Mouse (Mus musculus) liver, embryonic 13.5 days (tissue): ENCODE measurements around the gene Lrrc3. TPM values are rescaled to one million over a fixed set of nuclear protein-coding genes. Genes with fewer than 3 reads are reported as not detected.

Experiments used
- ATAC-seq: fragments of 200-750 bp; cut with Nextera tagmentation; 2 replicates; pipeline ENCODE4 v1.8.0; 2017; ENCODE audit warnings: low read depth, mild to moderate bottlenecking, moderate number of reproducible peaks, moderate library complexity
- DNase-seq: peaks from one replicate; pipeline ENCODE4 v3.0.0; 2022
- H3K27ac ChIP-seq: fragments of 300-500 bp; sonication (generic); 2 replicates; pipeline ENCODE4 v1.5.1; 2015; ENCODE audit warnings: moderate library complexity, mild to moderate bottlenecking, inconsistent platforms
- H3K27me3 ChIP-seq: fragments of 300-500 bp; sonication (generic); 2 replicates; pipeline ENCODE4 v1.6.1; 2015; ENCODE audit warnings: mild to moderate bottlenecking, inconsistent platforms
- H3K36me3 ChIP-seq: fragments of 300-500 bp; sonication (generic); 2 replicates; pipeline ENCODE4 v1.6.1; 2015; ENCODE audit warnings: mild to moderate bottlenecking, inconsistent platforms
- H3K4me1 ChIP-seq: fragments of 300-500 bp; sonication (generic); replicated peaks from 2 replicates; pipeline ENCODE4 v1.6.1; 2015; ENCODE audit warnings: inconsistent platforms
- H3K4me2 ChIP-seq: fragments of 300-500 bp; sonication (generic); 2 replicates; pipeline ENCODE4 v1.6.1; 2015; ENCODE audit warnings: inconsistent platforms, mild to moderate bottlenecking, moderate library complexity
- H3K4me3 ChIP-seq: fragments of 300-500 bp; sonication (generic); replicated peaks from 2 replicates; pipeline ENCODE4 v1.5.1; 2015; ENCODE audit warnings: mild to moderate bottlenecking, inconsistent platforms
- H3K9ac ChIP-seq: fragments of 300-500 bp; sonication (generic); 2 replicates; pipeline ENCODE4 v1.6.1; 2015; ENCODE audit warnings: mild to moderate bottlenecking, inconsistent platforms
- H3K9me3 ChIP-seq: fragments of 300-500 bp; sonication (generic); replicated peaks from 2 replicates; pipeline ENCODE4 v1.6.1; 2016; ENCODE audit warnings: inconsistent platforms
- WGBS: fragments of 180-500 bp; shearing (Covaris S2); methylation state at CpG from one replicate; pipeline ENCODE4 v1.1.7; 2015; ENCODE audit not compliant: insufficient replicate concordance; 5-methylcytosine and 5-hydroxymethylcytosine counted together
- polyA plus RNA-seq: library from polyadenylated mRNA; unstranded; fragments of >200 nt; fragmentation: Nextera tagmentation; extraction: Ambion mirVana; gene quantifications from 2 replicates; pipeline ENCODE4 v1.2.1, GENCODE M21; 2015

Gene Lrrc3
- polyA plus RNA-seq, 1 experiment from 2014 or later: 8.6 TPM

GRCm38 (mm10) chr10:77901871-77902210 lies 495 bp downstream of the Lrrc3 start:
- peaks cover 17% of the 10 kb centered on the region for H3K4me1 ChIP-seq
- no peak for DNase-seq
- peak overlapping the region; percentile 53; the same call in 1 of the 2 replicates for H3K27ac ChIP-seq
- H3K4me2 ChIP-seq: peak overlapping the region; percentile 72
- H3K36me3 ChIP-seq: no peaks in the 10 kb centered on the region
- H3K27me3 ChIP-seq: peaks cover 28% of the 10 kb centered on the region
- peak overlapping the region; percentile 65 for H3K9ac ChIP-seq
- 0 out of 2 replicates have a peak, but pooled peaks have one; percentile 8 for ATAC-seq
- peak overlapping the region; percentile 60 for H3K4me3 ChIP-seq
- WGBS: 3% methylated on average over 14 of the region's 14 CpGs
- H3K9me3 ChIP-seq: no peaks in the 10 kb centered on the region

- H3K27me3 ChIP-seq: peaks cover 28% of the 10 kb centered on the region
- H3K9me3 ChIP-seq: no peaks in the 10 kb centered on the region
- DNase-seq (no peak), ATAC-seq (no peak)
- H3K27ac ChIP-seq: peak overlapping the region; percentile 43
- peak overlapping the region; percentile 65; the same call in 1 of the 2 replicates for H3K9ac ChIP-seq
- H3K36me3 ChIP-seq: no peaks in the 10 kb centered on the region
- H3K4me1 ChIP-seq: peaks cover 17% of the 10 kb centered on the region
- peak overlapping the region; percentile 60 for H3K4me3 ChIP-seq
- H3K4me2 ChIP-seq: peak overlapping the region; percentile 72
- 77% methylated on average over 27 of the region's 27 CpGs for WGBS
These were observed 1.2 kb downstream of the Lrrc3 start for GRCm38 (mm10) chr10:77900903-77901818.

- Histone ChIP-seq H3K4me3 (no peak overlapping the region), H3K9me3 (no peaks in the 10 kb centered on the region), H3K36me3 (no peaks in the 10 kb centered on the region), H3K27ac (peak overlapping the region; percentile 43), H3K4me2 (peak overlapping the region; percentile 72), H3K27me3 (peaks cover 28% of the 10 kb centered on the region), H3K4me1 (peaks cover 17% of the 10 kb centered on the region), H3K9ac (no peak overlapping the region)
- peak; percentile 32 for ATAC-seq
- 64% methylated on average over 7 of the region's 7 CpGs for WGBS
- no peak for DNase-seq
These were observed 2.2 kb downstream of the Lrrc3 start for GRCm38 (mm10) chr10:77900126-77900525.

- H3K9ac ChIP-seq: no peak overlapping the region
- DNase-seq (no peak), ATAC-seq (no peak)
- no peaks in the 10 kb centered on the region for H3K9me3 ChIP-seq
- H3K4me3 ChIP-seq: no peak overlapping the region
- H3K27me3 ChIP-seq: peaks cover 1% of the 10 kb centered on the region; the same call in 1 of the 2 replicates
- 61% methylated on average over 5 of the region's 5 CpGs for WGBS
- no peaks in the 10 kb centered on the region for H3K36me3 ChIP-seq
- H3K4me1 ChIP-seq: no peaks in the 10 kb centered on the region
- no peak overlapping the region for H3K27ac ChIP-seq
- no peak overlapping the region for H3K4me2 ChIP-seq
These were observed 6.8 kb downstream of the Lrrc3 start for GRCm38 (mm10) chr10:77895562-77895961.

- no peak overlapping the region for H3K27ac ChIP-seq
- H3K36me3 ChIP-seq: no peaks in the 10 kb centered on the region
- H3K4me2 ChIP-seq: no peak overlapping the region
- H3K9ac ChIP-seq: no peak overlapping the region
- no peaks in the 10 kb centered on the region for H3K4me1 ChIP-seq
- ATAC-seq (no peak), DNase-seq (no peak)
- H3K4me3 ChIP-seq: no peak overlapping the region
- no peaks in the 10 kb centered on the region for H3K9me3 ChIP-seq
- H3K27me3 ChIP-seq: no peaks in the 10 kb centered on the region
- 57% methylated on average over 8 of the region's 8 CpGs for WGBS
These were observed 11.3 kb downstream of the Lrrc3 start for GRCm38 (mm10) chr10:77890987-77891565.

- Histone ChIP-seq H3K36me3 (no peaks in the 10 kb centered on the region), H3K27me3 (no peaks in the 10 kb centered on the region), H3K9me3 (no peaks in the 10 kb centered on the region), H3K9ac (no peak overlapping the region), H3K4me3 (no peak overlapping the region), H3K4me1 (no peaks in the 10 kb centered on the region), H3K4me2 (no peak overlapping the region), H3K27ac (no peak overlapping the region)
- no peak for ATAC-seq
- 47% methylated on average over 12 of the region's 12 CpGs for WGBS
- no peak for DNase-seq
These were observed 16.2 kb downstream of the Lrrc3 start for GRCm38 (mm10) chr10:77886007-77886747.

- H3K27ac ChIP-seq: no peak overlapping the region
- 76% methylated on average over 5 of the region's 5 CpGs for WGBS
- DNase-seq (no peak), ATAC-seq (no peak)
- no peaks in the 10 kb centered on the region for H3K36me3 ChIP-seq
- no peaks in the 10 kb centered on the region for H3K9me3 ChIP-seq
- no peak overlapping the region for H3K9ac ChIP-seq
- H3K27me3 ChIP-seq: no peaks in the 10 kb centered on the region
- no peak overlapping the region for H3K4me3 ChIP-seq
- no peak overlapping the region for H3K4me2 ChIP-seq
- no peaks in the 10 kb centered on the region for H3K4me1 ChIP-seq
These were observed 19.8 kb downstream of the Lrrc3 start for GRCm38 (mm10) chr10:77882553-77882952.

GRCm38 (mm10) chr10:77880305-77880704 lies 22.0 kb downstream of the Lrrc3 start:
- no peaks in the 10 kb centered on the region for H3K27me3 ChIP-seq
- WGBS: 19% methylated on average over 3 of the region's 3 CpGs
- no peak overlapping the region for H3K4me2 ChIP-seq
- H3K27ac ChIP-seq: no peak overlapping the region
- no peak overlapping the region for H3K9ac ChIP-seq
- H3K4me1 ChIP-seq: no peaks in the 10 kb centered on the region
- H3K36me3 ChIP-seq: no peaks in the 10 kb centered on the region
- no peak for ATAC-seq
- H3K4me3 ChIP-seq: no peak overlapping the region
- no peaks in the 10 kb centered on the region for H3K9me3 ChIP-seq
- no peak for DNase-seq

GRCm38 (mm10) chr10:77878985-77879384 lies 23.4 kb downstream of the Lrrc3 start:
- H3K4me2 ChIP-seq: no peak overlapping the region
- DNase-seq: no peak
- no peak overlapping the region for H3K4me3 ChIP-seq
- H3K9ac ChIP-seq: no peak overlapping the region
- 52% methylated on average over 6 of the region's 6 CpGs for WGBS
- no peaks in the 10 kb centered on the region for H3K36me3 ChIP-seq
- no peak overlapping the region for H3K27ac ChIP-seq
- ATAC-seq: no peak
- H3K4me1 ChIP-seq: no peaks in the 10 kb centered on the region
- no peaks in the 10 kb centered on the region for H3K27me3 ChIP-seq
- H3K9me3 ChIP-seq: no peaks in the 10 kb centered on the region

GRCm38 (mm10) chr10:77869651-77870050 lies 32.7 kb downstream of the Lrrc3 start:
- DNase-seq (no peak), ATAC-seq (no peak)
- no peak overlapping the region for H3K9ac ChIP-seq
- no peaks in the 10 kb centered on the region for H3K9me3 ChIP-seq
- H3K27ac ChIP-seq: no peak overlapping the region
- no peaks in the 10 kb centered on the region for H3K27me3 ChIP-seq
- 67% methylated on average over 7 of the region's 7 CpGs for WGBS
- H3K4me1 ChIP-seq: 0 out of 2 replicates have a peak, but pooled peaks cover 3% of the 10 kb centered on the region
- H3K36me3 ChIP-seq: no peaks in the 10 kb centered on the region
- no peak overlapping the region for H3K4me3 ChIP-seq
- no peak overlapping the region for H3K4me2 ChIP-seq

GRCm38 (mm10) chr10:77867546-77867945 lies 34.8 kb downstream of the Lrrc3 start:
- H3K9me3 ChIP-seq: no peaks in the 10 kb centered on the region
- no peaks in the 10 kb centered on the region for H3K36me3 ChIP-seq
- no peaks in the 10 kb centered on the region for H3K27me3 ChIP-seq
- 0 out of 2 replicates have a peak, but pooled peaks cover 6% of the 10 kb centered on the region for H3K4me1 ChIP-seq
- 0% methylated on average over 1 of the region's 1 CpGs for WGBS
- DNase-seq (no peak), ATAC-seq (no peak)
- H3K27ac ChIP-seq: no peak overlapping the region
- no peak overlapping the region for H3K4me3 ChIP-seq
- no peak overlapping the region for H3K4me2 ChIP-seq
- no peak overlapping the region for H3K9ac ChIP-seq
